Mouse (Mus musculus): Measurements from ENCODE around the gene Rab31. TPM values are rescaled to one million over a fixed set of nuclear protein-coding genes. Genes with fewer than 3 reads are reported as not detected.

Rab31 gene
- polyA plus RNA-seq, 1 experiment, result 60.7 TPM

- Histone ChIP-seq H3K79me2 (ENCODE audit: control insufficient read depth, insufficient read depth) (peaks cover 87% of the 10 kb centered on the region), H3K4me2 (ENCODE audit: low read depth) (no peak overlapping the region), H3K36me3 (ENCODE audit: control insufficient read depth, insufficient read depth) (no peaks in the 10 kb centered on the region), H3ac (ENCODE audit: control insufficient read depth, insufficient read length) (no peak overlapping the region), H3K4me3 (no peak overlapping the region), H3K27me3 (ENCODE audit: control insufficient read depth, insufficient read depth, insufficient read length) (no peaks in the 10 kb centered on the region)
- TF ChIP-seq E2F4 (IDR thresholded peaks at IDR 0.05; ENCODE audit: insufficient read depth), result no peak
- TF ChIP-seq POLR2AphosphoS2 (IDR thresholded peaks at IDR 0.05; ENCODE audit: insufficient read length, low read depth), result no peak
- no peak for TF ChIP-seq SRF (IDR thresholded peaks at IDR 0.05; ENCODE audit: control insufficient read depth, insufficient read length, low read depth)
- TF ChIP-seq MAX (IDR thresholded peaks at IDR 0.05; ENCODE audit: low read depth), result no peak
- no peak for TF ChIP-seq TCF3 (IDR thresholded peaks at IDR 0.05; ENCODE audit: insufficient read length, low read depth)
- TF ChIP-seq MYOG (IDR thresholded peaks at IDR 0.05; ENCODE audit: control insufficient read depth in 1 of 3, insufficient read depth in 1 of 3, insufficient read length in 2 of 3, low read depth in 2 of 3), result no peak
Observed at GRCm38 (mm10) chr17:65787261-65787660, 14.7 kb upstream of the Rab31 start.

DNA sequence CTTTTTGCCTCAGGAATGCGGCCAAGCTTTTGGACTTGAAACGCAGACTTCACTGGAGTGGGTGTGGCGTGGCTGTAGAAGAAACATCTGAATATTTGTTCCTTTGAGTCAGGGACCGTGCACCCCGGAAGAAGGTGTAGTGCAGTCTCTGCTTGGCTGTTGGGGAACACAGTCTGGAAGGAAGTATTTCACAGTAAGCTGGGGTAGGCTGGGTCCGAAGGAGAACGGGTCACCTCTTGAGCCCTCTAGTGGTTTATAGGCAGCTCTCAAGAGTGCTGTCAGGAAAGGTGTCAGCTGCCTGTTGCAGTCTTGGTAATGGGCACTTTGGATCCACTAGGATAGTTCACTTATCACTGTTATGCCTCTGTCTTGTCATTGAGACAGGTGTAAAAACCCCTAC lies 13.7 kb upstream of the Rab31 start:
- Histone ChIP-seq H3ac (ENCODE audit: control insufficient read depth, insufficient read length) (no peak overlapping the region), H3K79me2 (ENCODE audit: control insufficient read depth, insufficient read depth) (peaks cover 76% of the 10 kb centered on the region), H3K36me3 (ENCODE audit: control insufficient read depth, insufficient read depth) (no peaks in the 10 kb centered on the region), H3K4me3 (no peak overlapping the region), H3K27me3 (ENCODE audit: control insufficient read depth, insufficient read depth, insufficient read length) (no peaks in the 10 kb centered on the region), H3K4me2 (ENCODE audit: low read depth) (no peak overlapping the region)
- TF ChIP-seq CEBPB (IDR thresholded peaks at IDR 0.05; ENCODE audit: insufficient read depth, poor library complexity, severe bottlenecking), result no peak
- no peak for TF ChIP-seq POLR2AphosphoS2 (IDR thresholded peaks at IDR 0.05; ENCODE audit: insufficient read length, low read depth)
- no peak for TF ChIP-seq TCF12 (IDR thresholded peaks at IDR 0.05; ENCODE audit: insufficient read depth, poor library complexity, severe bottlenecking)
- no peak for TF ChIP-seq MAX (IDR thresholded peaks at IDR 0.05; ENCODE audit: low read depth)
- no peak for TF ChIP-seq POLR2A (IDR thresholded peaks at IDR 0.05; ENCODE audit: insufficient read length, low read depth)
- TF ChIP-seq USF1 (IDR thresholded peaks at IDR 0.05; ENCODE audit: low read depth), result no peak
- TF ChIP-seq MYOD1 (IDR thresholded peaks at IDR 0.05; ENCODE audit: control insufficient read depth in 1 of 3, insufficient read length in 2 of 3, low read depth in 2 of 3), result no peak
- no peak for TF ChIP-seq SRF (IDR thresholded peaks at IDR 0.05; ENCODE audit: control insufficient read depth, insufficient read length, low read depth)
- TF ChIP-seq REST (IDR thresholded peaks at IDR 0.05; ENCODE audit: insufficient read depth, insufficient read length), result no peak
- TF ChIP-seq MYOG (IDR thresholded peaks at IDR 0.05; ENCODE audit: control insufficient read depth in 1 of 3, insufficient read depth in 1 of 3, insufficient read length in 2 of 3, low read depth in 2 of 3), result no peak
- no peak for TF ChIP-seq TCF3 (IDR thresholded peaks at IDR 0.05; ENCODE audit: insufficient read length, low read depth)
- no peak for TF ChIP-seq E2F4 (IDR thresholded peaks at IDR 0.05; ENCODE audit: insufficient read depth)

- Histone ChIP-seq H3K4me3 (no peak overlapping the region), H3K4me2 (ENCODE audit: low read depth) (no peak overlapping the region), H3ac (ENCODE audit: control insufficient read depth, insufficient read length) (no peak overlapping the region), H3K36me3 (ENCODE audit: control insufficient read depth, insufficient read depth) (no peaks in the 10 kb centered on the region), H3K79me2 (ENCODE audit: control insufficient read depth, insufficient read depth) (peaks cover 73% of the 10 kb centered on the region), H3K27me3 (ENCODE audit: control insufficient read depth, insufficient read depth, insufficient read length) (no peaks in the 10 kb centered on the region)
- no peak for TF ChIP-seq USF1 (IDR thresholded peaks at IDR 0.05; ENCODE audit: low read depth)
- no peak for TF ChIP-seq REST (IDR thresholded peaks at IDR 0.05; ENCODE audit: insufficient read depth, insufficient read length)
- TF ChIP-seq MYOG (IDR thresholded peaks at IDR 0.05; ENCODE audit: control insufficient read depth in 1 of 3, insufficient read depth in 1 of 3, insufficient read length in 2 of 3, low read depth in 2 of 3), result no peak
- no peak for TF ChIP-seq TCF12 (IDR thresholded peaks at IDR 0.05; ENCODE audit: insufficient read depth, poor library complexity, severe bottlenecking)
- TF ChIP-seq MYOD1 (IDR thresholded peaks at IDR 0.05; ENCODE audit: control insufficient read depth in 1 of 3, insufficient read length in 2 of 3, low read depth in 2 of 3), result no peak
- no peak for TF ChIP-seq POLR2AphosphoS2 (IDR thresholded peaks at IDR 0.05; ENCODE audit: insufficient read length, low read depth)
- no peak for TF ChIP-seq TCF3 (IDR thresholded peaks at IDR 0.05; ENCODE audit: insufficient read length, low read depth)
- TF ChIP-seq POLR2A (IDR thresholded peaks at IDR 0.05; ENCODE audit: insufficient read length, low read depth), result no peak
- no peak for TF ChIP-seq CEBPB (IDR thresholded peaks at IDR 0.05; ENCODE audit: insufficient read depth, poor library complexity, severe bottlenecking)
Observed at GRCm38 (mm10) chr17:65785707-65786106, 13.2 kb upstream of the Rab31 start.

DNA sequence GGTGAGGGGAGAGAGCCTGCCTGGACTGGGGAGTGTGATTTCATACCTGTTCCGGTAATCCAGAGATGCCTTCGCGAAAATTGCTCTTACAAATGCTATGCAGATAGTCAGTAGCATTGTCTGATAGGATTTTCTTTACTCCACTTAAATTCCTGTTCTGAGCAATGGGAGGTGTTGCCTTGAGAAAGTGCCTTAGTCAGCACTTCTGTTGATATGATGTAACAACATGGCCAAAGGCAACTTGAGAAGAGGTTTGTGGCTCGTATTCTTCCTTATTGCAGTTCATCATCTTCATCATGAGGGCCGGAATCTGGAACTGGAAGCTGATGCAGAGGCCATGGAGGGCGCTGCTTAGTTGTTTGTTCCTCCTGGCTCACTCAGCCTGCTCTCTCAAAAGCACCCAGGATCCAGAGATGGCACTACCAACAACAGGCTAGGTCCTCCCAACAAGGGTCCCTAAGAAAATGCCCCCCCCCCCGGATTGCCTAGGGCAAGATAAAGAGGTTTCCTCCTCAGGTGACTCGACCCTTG lies 12.1 kb upstream of the Rab31 start:
- Histone ChIP-seq H3ac (ENCODE audit: control insufficient read depth, insufficient read length) (no peak overlapping the region), H3K4me3 (peak overlapping the region; percentile 49), H3K27me3 (ENCODE audit: control insufficient read depth, insufficient read depth, insufficient read length) (no peaks in the 10 kb centered on the region), H3K79me2 (ENCODE audit: control insufficient read depth, insufficient read depth) (peaks cover 62% of the 10 kb centered on the region), H3K4me2 (ENCODE audit: low read depth) (peak overlapping the region; percentile 89), H3K36me3 (ENCODE audit: control insufficient read depth, insufficient read depth) (no peaks in the 10 kb centered on the region)
- no peak for TF ChIP-seq TCF3 (IDR thresholded peaks at IDR 0.05; ENCODE audit: insufficient read length, low read depth)

GRCm38 (mm10) chr17:65783182-65784161 lies 10.9 kb upstream of the Rab31 start:
- Histone ChIP-seq H3K36me3 (ENCODE audit: control insufficient read depth, insufficient read depth) (no peaks in the 10 kb centered on the region), H3K79me2 (ENCODE audit: control insufficient read depth, insufficient read depth) (peaks cover 50% of the 10 kb centered on the region), H3ac (ENCODE audit: control insufficient read depth, insufficient read length) (peak overlapping the region; percentile 98), H3K4me2 (ENCODE audit: low read depth) (peak overlapping the region; percentile 89), H3K27me3 (ENCODE audit: control insufficient read depth, insufficient read depth, insufficient read length) (no peaks in the 10 kb centered on the region), H3K4me3 (peak overlapping the region; percentile 49)
- TF ChIP-seq SRF (IDR thresholded peaks at IDR 0.05; ENCODE audit: control insufficient read depth, insufficient read length, low read depth) (no peak), TCF3 (IDR thresholded peaks at IDR 0.05; ENCODE audit: insufficient read length, low read depth) (no peak), MYOG (IDR thresholded peaks at IDR 0.05; ENCODE audit: control insufficient read depth in 1 of 3, insufficient read depth in 1 of 3, insufficient read length in 2 of 3, low read depth in 2 of 3) (no peak), MYOD1 (IDR thresholded peaks at IDR 0.05; ENCODE audit: control insufficient read depth in 1 of 3, insufficient read length in 2 of 3, low read depth in 2 of 3) (peak in 1 of 3 experiments; percentile 3), POLR2A (IDR thresholded peaks at IDR 0.05; ENCODE audit: insufficient read length, low read depth) (peak; percentile 9)

Measured in myocyte (in vitro differentiated cells).